Mouse (Mus musculus) thymus, adult 2 months (tissue): Measurements from ENCODE around the gene Hspb7.

Experiments
- CTCF ChIP-seq: fragments of 200-500 bp; IDR thresholded peaks from 2 replicates; pipeline ENCODE4 v1.5.1; 2012; ENCODE audit warnings: mild to moderate bottlenecking, control low read depth, low read length, moderate library complexity, borderline replicate concordance; ENCODE audit not compliant: control insufficient read depth, poor library complexity, insufficient read depth; ENCODE audit errors: extremely low read depth
- POLR2A ChIP-seq: fragments of 200-500 bp; IDR thresholded peaks from 2 replicates; pipeline ENCODE4 v1.6.1; 2012; ENCODE audit warnings: mild to moderate bottlenecking, low read length, control low read depth, moderate library complexity; ENCODE audit not compliant: control insufficient read depth, poor library complexity, insufficient read depth; ENCODE audit errors: extremely low read depth

- TF ChIP-seq CTCF: peak; percentile 43; the same call in 1 of the 2 replicates
- no peak for TF ChIP-seq POLR2A
Observed at GRCm38 (mm10) chr4:141411430-141411992, 9.1 kb upstream of the Hspb7 start.
